Mouse (Mus musculus): ENCODE results near the gene Polrmt.

Polrmt gene

GRCm38 (mm10) chr10:79740863-79741262 is 5.5 kb downstream of the Polrmt start:
- DNase-seq, result no peak

- no peak for DNase-seq
Observed at GRCm38 (mm10) chr10:79739234-79739633, 7.1 kb downstream of the Polrmt start.

DNA sequence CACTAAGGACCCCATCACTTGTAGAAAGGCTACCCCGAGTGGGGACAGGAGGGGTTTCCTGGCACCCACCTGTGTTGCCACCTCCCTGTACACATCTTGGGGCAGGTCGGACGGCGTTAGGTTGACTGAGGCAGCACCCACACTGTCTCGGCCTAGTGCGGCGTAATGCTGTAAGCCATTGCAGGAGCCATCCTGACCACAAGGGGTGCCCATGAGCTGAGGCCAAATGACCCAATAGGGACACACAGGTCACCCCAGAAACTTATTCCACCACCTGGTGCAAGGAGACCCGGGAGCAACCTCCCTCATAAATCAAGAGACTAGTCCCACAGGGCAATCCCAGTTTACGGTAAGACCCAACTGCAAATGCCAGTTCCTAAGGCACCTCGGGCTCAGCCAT is 8.1 kb downstream of the Polrmt start:
- no peak for DNase-seq

- DNase-seq, result no peak
Observed at GRCm38 (mm10) chr10:79736706-79737105, 9.7 kb downstream of the Polrmt start.

DNA sequence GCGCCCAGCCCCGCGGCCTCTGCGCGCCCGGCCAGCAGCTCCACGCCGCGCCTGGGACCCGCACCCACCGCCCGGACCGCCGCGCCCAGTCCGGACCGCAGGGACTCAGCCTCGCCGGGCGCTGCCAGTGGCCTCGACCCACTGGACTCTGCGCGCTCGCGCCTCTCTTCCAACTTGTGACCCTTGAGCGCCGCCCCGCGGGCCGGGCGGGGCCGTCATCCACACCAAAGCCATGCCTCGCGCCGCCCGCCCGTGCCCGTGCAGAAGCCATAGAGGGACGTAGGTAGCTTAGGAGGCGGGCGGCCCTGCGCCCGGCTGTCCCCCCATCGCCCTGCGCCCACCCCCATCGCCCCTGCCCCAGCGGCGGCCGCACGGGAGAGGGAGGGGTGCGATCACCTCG is 11.0 kb downstream of the Polrmt start:
- DNase-seq, result no peak

- no peak for DNase-seq
Observed at GRCm38 (mm10) chr10:79733847-79734246, 12.5 kb downstream of the Polrmt start.

GRCm38 (mm10) chr10:79732500-79732899 is 13.9 kb downstream of the Polrmt start:
- no peak for DNase-seq

- no peak for DNase-seq
Observed at GRCm38 (mm10) chr10:79729357-79729965, 16.9 kb downstream of the Polrmt start.

DNA sequence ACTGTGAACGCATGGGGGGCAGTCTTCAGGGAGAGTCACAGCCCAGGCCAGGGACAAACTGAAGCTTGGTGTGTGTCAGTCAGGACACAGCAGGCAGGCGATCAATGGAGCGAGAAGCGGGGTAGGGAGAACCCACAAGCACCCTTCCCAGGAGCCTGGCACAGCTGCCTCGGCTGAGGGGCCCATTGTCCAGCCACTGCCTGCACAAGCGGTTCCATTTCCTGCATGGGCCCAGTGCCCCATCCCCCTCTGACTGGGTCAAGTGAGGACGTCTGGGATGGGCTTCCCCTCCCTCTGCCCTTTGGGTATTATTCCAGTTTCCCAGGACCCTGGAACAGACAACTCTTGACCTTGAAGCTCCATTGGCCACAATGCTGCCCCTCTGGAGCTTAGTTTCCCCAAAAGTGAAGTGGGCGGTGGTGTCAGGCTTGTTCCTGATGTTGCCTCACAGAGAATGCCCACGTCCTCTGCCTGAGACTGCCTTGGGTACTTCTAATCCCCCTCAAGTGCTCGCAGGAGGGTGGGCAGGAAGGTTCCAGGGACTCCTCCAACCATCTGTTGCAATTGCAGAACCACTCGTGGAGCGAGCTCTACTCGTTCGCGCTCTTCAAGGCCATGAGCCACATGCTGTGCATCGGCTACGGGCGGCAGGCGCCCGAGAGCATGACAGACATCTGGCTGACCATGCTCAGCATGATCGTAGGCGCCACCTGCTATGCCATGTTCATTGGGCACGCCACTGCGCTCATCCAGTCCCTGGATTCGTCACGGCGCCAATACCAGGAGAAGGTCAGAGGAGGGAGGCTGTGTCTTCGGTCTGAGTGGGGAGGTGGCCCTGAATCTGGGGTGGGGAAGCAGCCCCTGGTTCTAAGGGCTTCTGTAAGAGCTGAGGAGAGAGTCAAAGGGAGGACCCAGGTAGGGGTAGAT is 17.8 kb downstream of the Polrmt start:
- DNase-seq, result no peak

DNA sequence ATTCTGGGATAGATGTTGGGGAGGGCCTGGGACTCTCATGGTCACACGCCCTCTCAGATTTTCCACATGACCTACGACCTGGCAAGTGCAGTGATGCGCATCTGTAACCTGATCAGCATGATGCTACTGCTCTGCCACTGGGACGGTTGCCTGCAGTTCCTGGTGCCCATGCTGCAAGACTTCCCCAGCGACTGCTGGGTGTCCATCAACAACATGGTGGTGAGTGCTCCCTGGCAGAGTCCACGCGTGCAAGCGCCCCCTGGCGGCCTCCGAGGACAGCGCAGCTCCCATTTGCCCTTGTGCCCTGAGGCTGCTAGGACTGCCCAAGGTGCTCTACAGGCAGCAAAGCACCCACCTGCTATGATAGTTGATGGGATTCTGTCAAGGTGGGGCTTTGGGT is 20.3 kb downstream of the Polrmt start:
- DNase-seq, result no peak

GRCm38 (mm10) chr10:79723692-79724091 is 22.7 kb downstream of the Polrmt start:
- DNase-seq, result no peak

DNA sequence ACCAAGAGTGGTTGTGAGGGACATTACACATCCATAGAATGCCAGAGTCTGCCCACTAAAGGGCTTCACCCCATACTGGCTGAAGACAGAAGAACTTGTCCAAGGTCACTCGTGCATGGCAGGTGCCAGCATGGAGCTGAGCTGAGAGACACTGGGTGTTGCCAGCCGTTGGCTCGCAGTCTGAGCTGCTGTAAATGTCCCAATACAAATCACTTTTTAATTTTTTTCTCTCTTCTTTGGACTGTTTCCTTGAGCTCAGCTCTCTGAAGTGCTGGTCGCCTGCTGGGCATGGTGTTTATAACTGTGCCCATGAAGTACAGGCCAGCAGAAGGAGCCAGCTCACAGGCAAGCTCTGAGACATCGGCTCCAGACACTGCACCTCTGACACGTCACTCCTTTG is 23.3 kb downstream of the Polrmt start:
- DNase-seq, result no peak

- no peak for DNase-seq
Observed at GRCm38 (mm10) chr10:79721089-79721488, 25.3 kb downstream of the Polrmt start.

- DNase-seq, result peak; percentile 61
Observed at GRCm38 (mm10) chr10:79717640-79718357, 28.6 kb downstream of the Polrmt start.

GRCm38 (mm10) chr10:79716988-79717355 is 29.4 kb downstream of the Polrmt start:
- peak; percentile 73 for DNase-seq

GRCm38 (mm10) chr10:79716254-79716987 is 30.0 kb downstream of the Polrmt start, which contains the start of gene Hcn2:
Gene Hcn2, plus strand, starts transcription at chr10:79716634.
- peak; percentile 66 for DNase-seq

DNA sequence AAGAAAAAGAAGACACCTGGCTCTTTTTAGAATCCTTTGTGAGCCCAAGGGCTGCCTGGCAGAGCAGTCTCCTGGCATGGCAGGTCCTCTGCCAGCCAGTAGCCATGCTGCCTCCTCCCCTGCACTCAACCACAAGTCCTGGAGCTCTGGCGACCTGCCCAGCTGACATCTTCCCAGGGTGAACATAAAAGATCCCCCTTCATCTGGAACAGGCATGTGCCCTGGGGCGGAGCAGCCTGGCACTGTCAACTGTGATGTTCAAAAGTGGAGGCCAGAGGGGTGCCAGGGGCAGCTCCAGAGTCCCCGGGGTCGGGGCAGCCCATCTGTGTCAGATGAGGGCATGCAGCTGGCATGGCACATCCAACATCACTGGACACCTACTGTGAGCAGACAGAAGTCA is 31.4 kb downstream of the Polrmt start:
- no peak for DNase-seq

GRCm38 (mm10) chr10:79713163-79713562 is 33.2 kb downstream of the Polrmt start:
- no peak for DNase-seq

GRCm38 (mm10) chr10:79712499-79713126 is 33.8 kb downstream of the Polrmt start:
- peak; percentile 75 for DNase-seq

DNA sequence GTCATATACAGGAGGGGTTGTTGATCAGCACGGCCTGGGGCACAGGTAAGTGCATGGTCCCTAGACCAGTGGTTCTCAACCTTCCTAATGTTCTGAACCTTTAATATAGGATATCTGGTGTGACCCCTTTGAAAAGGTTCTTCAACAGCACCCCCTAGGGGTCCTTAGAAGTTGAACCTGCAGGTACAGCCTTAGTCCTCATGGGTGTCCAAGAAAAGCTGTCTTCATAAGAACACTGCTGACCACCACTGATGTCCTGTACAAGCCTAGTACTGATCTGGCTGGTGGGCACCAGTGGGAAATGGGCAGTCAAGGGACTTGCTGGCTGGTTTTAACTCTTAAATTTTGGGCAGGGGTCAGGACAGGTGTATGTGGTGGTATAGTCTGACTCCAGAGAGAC is 34.4 kb downstream of the Polrmt start:
- DNase-seq, result no peak

- no peak for DNase-seq
Observed at GRCm38 (mm10) chr10:79709307-79709706, 37.1 kb downstream of the Polrmt start.

DNA sequence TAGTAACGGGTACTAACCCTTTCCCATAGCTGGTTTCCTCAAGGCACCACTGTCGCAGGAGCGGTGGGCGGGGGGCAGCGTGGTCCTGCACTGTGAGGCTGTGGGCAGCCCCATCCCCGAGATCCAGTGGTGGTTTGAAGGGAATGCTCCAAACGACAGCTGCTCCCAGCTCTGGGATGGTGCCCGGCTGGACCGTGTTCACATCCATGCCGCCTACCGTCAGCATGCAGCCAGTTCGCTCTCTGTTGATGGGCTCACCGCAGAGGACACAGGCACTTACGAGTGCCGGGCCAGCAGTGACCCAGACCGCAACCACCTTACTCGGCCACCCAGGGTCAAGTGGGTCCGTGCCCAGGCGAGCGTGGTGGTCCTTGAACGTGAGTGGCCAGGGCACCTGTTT is 37.7 kb downstream of the Polrmt start:
- DNase-seq, result no peak
